Mouse (Mus musculus) neural tube, embryonic 12.5 days (tissue): ENCODE data around the gene Rad51b. TPM values are rescaled to one million over a fixed set of nuclear protein-coding genes. Genes with fewer than 3 reads are reported as not detected.

Source experiments
- ATAC-seq: fragments of 200-750 bp; cut with Nextera tagmentation; 2 replicates; pipeline ENCODE4 v1.8.0; 2017; ENCODE audit warnings: low read depth, mild to moderate bottlenecking, moderate TSS enrichment, moderate library complexity; ENCODE audit not compliant: low FRiP score
- H3K27ac ChIP-seq: fragments of 300-500 bp; sonication (generic); 2 replicates; pipeline ENCODE4 v1.5.1; 2016
- H3K27me3 ChIP-seq: fragments of 300-500 bp; sonication (generic); replicated peaks from 2 replicates; pipeline ENCODE4 v1.6.1; 2016; ENCODE audit warnings: mild to moderate bottlenecking
- H3K36me3 ChIP-seq: fragments of 300-500 bp; sonication (generic); 2 replicates; pipeline ENCODE4 v1.6.1; 2016; ENCODE audit warnings: mild to moderate bottlenecking
- H3K4me1 ChIP-seq: fragments of 300-500 bp; sonication (generic); 2 replicates; pipeline ENCODE4 v1.6.1; 2016
- H3K4me2 ChIP-seq: fragments of 300-500 bp; sonication (generic); replicated peaks from 2 replicates; pipeline ENCODE4 v1.6.1; 2016; ENCODE audit warnings: mild to moderate bottlenecking
- H3K4me3 ChIP-seq: fragments of 300-500 bp; sonication (generic); 2 replicates; pipeline ENCODE4 v1.5.1; 2016
- H3K9ac ChIP-seq: fragments of 300-500 bp; sonication (generic); 2 replicates; pipeline ENCODE4 v1.6.1; 2016; ENCODE audit warnings: mild to moderate bottlenecking
- H3K9me3 ChIP-seq: fragments of 300-500 bp; sonication (generic); 2 replicates; pipeline ENCODE4 v1.6.1; 2016; ENCODE audit warnings: mild to moderate bottlenecking
- WGBS: fragments of 180-500 bp; shearing (Covaris S2); methylation state at CpG from one replicate; pipeline ENCODE4 v1.1.7; 2016; 5-methylcytosine and 5-hydroxymethylcytosine counted together
- polyA plus RNA-seq: library from polyadenylated mRNA; unstranded; fragments of >200 nt; fragmentation: Nextera tagmentation; extraction: Ambion mirVana; gene quantifications from 2 replicates; pipeline ENCODE4 v1.2.1, GENCODE M21; 2016

Rad51b gene
- polyA plus RNA-seq, 1 experiment from 2014 or later: 4.5 TPM

GRCm38 (mm10) chr12:79856116-79856909 is 559.2 kb downstream of the Rad51b start:
- no peak for ATAC-seq
- no peak overlapping the region for H3K27ac ChIP-seq

GRCm38 (mm10) chr12:79857704-79858103 is 560.6 kb downstream of the Rad51b start:
- Histone ChIP-seq H3K4me3 (no peak overlapping the region), H3K4me1 (peaks cover 18% of the 10 kb centered on the region), H3K4me2 (no peak overlapping the region), H3K9ac (no peak overlapping the region), H3K27me3 (no peaks in the 10 kb centered on the region), H3K36me3 (no peaks in the 10 kb centered on the region), H3K9me3 (peaks cover under 1% of the 10 kb centered on the region; the same call in 1 of the 2 replicates), H3K27ac (no peak overlapping the region)
- ATAC-seq: no peak
- WGBS: 87% methylated on average over 6 of the region's 6 CpGs

More at GRCm38 (mm10) chr12:79856116-79856909, 559.2 kb downstream of the Rad51b start:
- Histone ChIP-seq H3K4me1 (peaks cover 18% of the 10 kb centered on the region), H3K9me3 (peaks cover 3% of the 10 kb centered on the region; the same call in 1 of the 2 replicates), H3K36me3 (no peaks in the 10 kb centered on the region), H3K4me2 (no peak overlapping the region), H3K9ac (no peak overlapping the region), H3K4me3 (no peak overlapping the region), H3K27me3 (no peaks in the 10 kb centered on the region)
- WGBS: 92% methylated on average over 11 of the region's 11 CpGs

GRCm38 (mm10) chr12:79858336-79858735 is 561.3 kb downstream of the Rad51b start:
- no peak overlapping the region for H3K9ac ChIP-seq
- ATAC-seq: no peak
- no peak overlapping the region for H3K4me3 ChIP-seq
- 89% methylated on average over 11 of the region's 11 CpGs for WGBS
- no peaks in the 10 kb centered on the region for H3K36me3 ChIP-seq
- H3K27ac ChIP-seq: no peak overlapping the region
- peaks cover 18% of the 10 kb centered on the region for H3K4me1 ChIP-seq
- H3K4me2 ChIP-seq: no peak overlapping the region
- no peaks in the 10 kb centered on the region for H3K9me3 ChIP-seq
- H3K27me3 ChIP-seq: no peaks in the 10 kb centered on the region

DNA sequence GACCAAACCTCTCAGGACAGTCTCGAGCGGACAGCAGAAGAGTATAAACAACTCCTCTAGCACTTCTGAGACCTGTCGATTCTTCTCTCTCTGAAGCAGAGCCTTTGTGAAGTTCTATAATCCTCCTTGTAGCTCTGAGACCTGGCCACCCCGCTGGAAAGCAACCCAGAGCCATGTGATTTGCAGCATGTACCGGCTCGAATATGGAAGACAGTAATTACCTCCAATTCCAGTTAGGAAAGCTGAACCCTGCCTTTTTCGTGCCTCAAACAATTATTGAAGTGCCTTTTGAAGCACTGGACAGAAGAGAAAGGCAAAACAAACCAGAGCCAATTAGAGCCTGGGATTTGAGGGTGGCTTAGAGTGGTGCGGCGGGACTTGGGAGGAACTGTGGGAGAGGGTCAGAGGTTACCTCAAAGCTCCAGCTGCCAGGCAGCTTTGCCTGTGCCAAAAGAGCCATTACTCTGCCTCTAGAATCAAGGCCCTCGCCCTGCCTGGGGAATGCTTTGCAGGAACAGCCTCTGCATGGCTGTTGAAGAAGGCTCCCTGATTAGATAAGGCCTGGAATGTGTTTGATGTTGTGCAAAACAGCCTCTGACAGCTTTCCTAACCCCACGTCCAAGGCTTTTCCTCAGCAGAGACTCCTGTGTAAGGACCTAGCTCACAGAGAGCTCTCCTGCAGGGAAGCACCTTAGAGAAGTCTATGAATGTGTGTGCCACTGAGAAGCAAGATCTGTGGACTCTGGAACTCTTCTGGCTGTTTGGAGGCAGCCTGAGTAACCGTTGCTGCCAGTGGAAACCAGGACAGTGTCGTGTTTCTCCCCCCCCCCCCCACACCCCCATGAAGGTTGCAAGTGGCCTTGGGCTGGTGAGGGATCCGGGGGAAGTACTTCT is 562.5 kb downstream of the Rad51b start:
- H3K27ac ChIP-seq: no peak overlapping the region
- H3K4me1 ChIP-seq: peaks cover 18% of the 10 kb centered on the region
- no peak overlapping the region for H3K4me2 ChIP-seq
- H3K36me3 ChIP-seq: no peaks in the 10 kb centered on the region
- no peaks in the 10 kb centered on the region for H3K27me3 ChIP-seq
- no peak for ATAC-seq
- no peak overlapping the region for H3K4me3 ChIP-seq
- H3K9me3 ChIP-seq: no peaks in the 10 kb centered on the region
- WGBS: 38% methylated on average over 14 of the region's 14 CpGs
- no peak overlapping the region for H3K9ac ChIP-seq

GRCm38 (mm10) chr12:79860248-79860555 is 563.1 kb downstream of the Rad51b start:
- Histone ChIP-seq H3K27ac (no peak overlapping the region), H3K27me3 (no peaks in the 10 kb centered on the region), H3K4me3 (no peak overlapping the region), H3K4me1 (peaks cover 17% of the 10 kb centered on the region), H3K9me3 (no peaks in the 10 kb centered on the region), H3K4me2 (no peak overlapping the region), H3K9ac (no peak overlapping the region), H3K36me3 (no peaks in the 10 kb centered on the region)
- ATAC-seq: no peak
- WGBS: 83% methylated on average over 2 of the region's 2 CpGs

Other genes with a start within 250 kb of the Rad51b start
- 24.5 and 26.8 TPM in 2 replicates for gene Pigh, start 207.6 kb upstream of the Rad51b start, polyA plus RNA-seq
- 17.1 and 20.2 TPM in 2 replicates for gene Arg2, start 166.5 kb upstream of the Rad51b start, polyA plus RNA-seq
- 133 and 135 TPM in 2 replicates for gene Vti1b, start 124.6 kb upstream of the Rad51b start, polyA plus RNA-seq
- 21.7 and 23.5 TPM in 2 replicates for gene Rdh11, start 105.0 kb upstream of the Rad51b start, polyA plus RNA-seq
- 0.78 and 0.93 TPM in 2 replicates for gene Rdh12, start 88.4 kb upstream of the Rad51b start, polyA plus RNA-seq
- gene Zfyve26, start 978 bp upstream of the Rad51b start, polyA plus RNA-seq: 12.0 and 14.3 TPM in 2 replicates